Mouse (Mus musculus): ENCODE results near the gene Acot11. TPM values are rescaled to one million over a fixed set of nuclear protein-coding genes. Genes with fewer than 3 reads are reported as not detected.
"Not testable (repeated sequence)": the region's sequence is repeated elsewhere in the genome, so short reads cannot be mapped to it uniquely, and the experiment has no call there.

Gene Acot11
- total and polyA plus RNA-seq, 2 experiments from 2014 or later, result 1.8 to 7.0 TPM

DNA sequence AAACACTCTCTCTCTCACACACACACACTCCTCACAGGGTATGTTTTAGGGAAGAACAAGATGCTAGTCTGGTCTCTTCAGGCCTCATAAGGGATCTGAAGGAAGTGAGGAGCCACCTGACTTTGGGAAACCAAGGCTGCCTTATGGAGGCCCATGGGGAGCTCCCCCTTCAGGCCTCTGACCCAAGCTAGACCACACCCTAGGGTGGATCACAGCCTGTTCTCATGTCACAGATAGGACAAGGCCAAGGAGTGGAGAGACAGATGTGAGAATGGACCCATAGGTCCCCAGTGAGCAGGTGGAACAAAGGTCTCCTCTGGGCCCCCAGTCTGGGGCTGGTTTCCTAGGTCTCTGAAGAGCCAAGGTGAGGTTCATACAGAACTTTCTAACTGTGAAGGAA is 12.5 kb downstream of the Acot11 start:
- no peaks in the 10 kb centered on the region for H3K36me3 ChIP-seq (ENCODE audit: insufficient read depth, low read length)
- TF ChIP-seq CTCF (IDR thresholded peaks at IDR 0.05), result no peak
- H3K9ac ChIP-seq (replicated peaks; ENCODE audit: low read length, poor library complexity, severe bottlenecking), result no peak overlapping the region
- peak; percentile 23; the same call in 1 of the 2 replicates for ATAC-seq (ENCODE audit: low FRiP score)
- H3K4me2 ChIP-seq (ENCODE audit: low read depth, low read length, poor library complexity, severe bottlenecking), result no peak overlapping the region
- H3K27me3 ChIP-seq (ENCODE audit: insufficient read depth, low read length), result no peaks in the 10 kb centered on the region
- H3K4me3 ChIP-seq (ENCODE audit: low read depth, low read length), result no peak overlapping the region
- no peak overlapping the region for H3K27ac ChIP-seq (ENCODE audit: low read depth, low read length)
- no peak for DNase-seq (ENCODE audit: low spot score)
- no peaks in the 10 kb centered on the region for H3K4me1 ChIP-seq (ENCODE audit: insufficient read depth, low read length)
- H3K9me3 ChIP-seq (ENCODE audit: low read length), result no peaks in the 10 kb centered on the region

DNA sequence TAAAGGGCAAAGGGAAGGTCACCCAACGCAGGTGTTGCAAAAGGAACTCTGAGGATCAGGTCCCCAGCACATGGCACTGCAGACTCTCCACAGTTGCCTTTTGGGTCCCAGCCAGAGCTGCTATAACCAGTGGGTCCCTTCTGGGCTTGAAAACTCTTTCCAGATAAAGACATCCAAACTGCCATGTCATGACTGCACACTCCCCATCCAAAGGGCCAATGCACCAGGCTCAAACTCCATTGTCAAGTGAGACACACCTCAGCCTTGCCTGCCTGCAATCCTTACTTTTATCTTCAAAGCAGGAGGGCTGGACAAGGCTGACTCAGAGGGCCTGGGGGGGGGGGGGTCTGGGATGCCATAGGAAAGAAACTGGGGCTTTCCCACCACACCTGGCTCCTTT is 13.9 kb downstream of the Acot11 start:
- 89% methylated on average over 1 of the region's 1 CpGs for WGBS
- no peak overlapping the region for H3K9ac ChIP-seq (replicated peaks; ENCODE audit: low read length, poor library complexity, severe bottlenecking)
- no peak for TF ChIP-seq CTCF (IDR thresholded peaks at IDR 0.05)
- peaks cover 5% of the 10 kb centered on the region; the same call in 1 of the 2 replicates for H3K4me1 ChIP-seq (ENCODE audit: insufficient read depth, low read length)
- no peaks in the 10 kb centered on the region for H3K27me3 ChIP-seq (ENCODE audit: insufficient read depth, low read length)
- no peak overlapping the region for H3K4me3 ChIP-seq (ENCODE audit: low read depth, low read length)
- H3K4me2 ChIP-seq (ENCODE audit: low read depth, low read length, poor library complexity, severe bottlenecking), result no peak overlapping the region
- DNase-seq (ENCODE audit: low spot score) (no peak), ATAC-seq (ENCODE audit: low FRiP score) (no peak)
- no peaks in the 10 kb centered on the region for H3K36me3 ChIP-seq (ENCODE audit: insufficient read depth, low read length)
- no peaks in the 10 kb centered on the region for H3K9me3 ChIP-seq (ENCODE audit: low read length)
- H3K27ac ChIP-seq (ENCODE audit: low read depth, low read length), result no peak overlapping the region

DNA sequence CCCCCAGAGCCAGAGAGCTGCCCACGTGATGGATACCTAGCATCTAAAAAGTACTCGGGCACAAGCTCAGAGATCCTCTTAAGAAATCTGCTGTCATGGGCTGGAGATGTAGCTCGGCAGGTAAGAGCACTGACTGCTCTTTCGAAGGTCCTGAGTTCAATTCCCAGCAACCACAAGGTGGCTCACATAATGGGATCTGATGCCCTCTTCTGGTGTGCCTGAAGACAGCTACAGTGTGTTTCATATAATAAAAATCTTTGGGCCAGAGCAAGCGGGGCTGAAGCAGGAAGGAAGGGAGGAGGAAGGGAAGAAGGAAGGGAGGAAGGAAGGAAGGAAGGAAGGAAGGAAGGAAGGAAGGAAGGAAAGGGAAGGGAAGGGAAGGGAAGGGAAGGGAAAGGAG is 14.6 kb downstream of the Acot11 start:
- not testable (repeated sequence) for DNase-seq (ENCODE audit: low spot score); H3K27me3 ChIP-seq (ENCODE audit: insufficient read depth, low read length); H3K36me3 ChIP-seq (ENCODE audit: insufficient read depth, low read length); ATAC-seq (ENCODE audit: low FRiP score); H3K9ac ChIP-seq (replicated peaks; ENCODE audit: low read length, poor library complexity, severe bottlenecking); H3K4me2 ChIP-seq (ENCODE audit: low read depth, low read length, poor library complexity, severe bottlenecking); H3K4me3 ChIP-seq (ENCODE audit: low read depth, low read length); H3K27ac ChIP-seq (ENCODE audit: low read depth, low read length); H3K9me3 ChIP-seq (ENCODE audit: low read length)
- peaks cover 12% of the 10 kb centered on the region for H3K4me1 ChIP-seq (ENCODE audit: insufficient read depth, low read length)
- WGBS, result 77% methylated on average over 5 of the region's 5 CpGs
- peak; percentile 35 for TF ChIP-seq CTCF (IDR thresholded peaks at IDR 0.05)

DNA sequence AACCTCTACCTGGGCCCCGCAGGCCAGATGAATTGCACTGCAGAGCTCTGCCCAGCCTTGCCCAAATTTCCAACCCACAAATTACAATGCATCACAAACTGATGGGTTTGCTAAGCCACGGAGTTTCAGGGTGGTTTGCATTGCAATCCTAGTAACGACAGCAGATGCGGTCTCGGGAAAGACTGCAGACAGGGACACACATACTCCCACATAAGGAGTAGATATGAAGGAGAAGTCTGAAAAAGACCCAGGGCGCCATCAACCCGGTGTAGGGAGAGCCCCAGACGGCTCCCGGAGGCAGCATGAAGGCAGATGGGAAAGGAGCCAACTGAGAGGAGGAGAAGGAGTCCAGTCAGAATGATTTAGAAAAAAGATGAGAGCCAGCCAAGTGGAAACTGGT is 15.1 kb downstream of the Acot11 start:
- DNase-seq (ENCODE audit: low spot score) (no peak), ATAC-seq (ENCODE audit: low FRiP score) (no peak)
- Histone ChIP-seq H3K4me1 (ENCODE audit: insufficient read depth, low read length) (peaks cover 14% of the 10 kb centered on the region), H3K27ac (ENCODE audit: low read depth, low read length) (no peak overlapping the region), H3K4me3 (ENCODE audit: low read depth, low read length) (no peak overlapping the region), H3K9me3 (ENCODE audit: low read length) (no peaks in the 10 kb centered on the region), H3K4me2 (ENCODE audit: low read depth, low read length, poor library complexity, severe bottlenecking) (no peak overlapping the region), H3K9ac (replicated peaks; ENCODE audit: low read length, poor library complexity, severe bottlenecking) (no peak overlapping the region), H3K27me3 (ENCODE audit: insufficient read depth, low read length) (no peaks in the 10 kb centered on the region), H3K36me3 (ENCODE audit: insufficient read depth, low read length) (no peaks in the 10 kb centered on the region)
- 60% methylated on average over 9 of the region's 9 CpGs for WGBS
- TF ChIP-seq CTCF (IDR thresholded peaks at IDR 0.05), result no peak

DNA sequence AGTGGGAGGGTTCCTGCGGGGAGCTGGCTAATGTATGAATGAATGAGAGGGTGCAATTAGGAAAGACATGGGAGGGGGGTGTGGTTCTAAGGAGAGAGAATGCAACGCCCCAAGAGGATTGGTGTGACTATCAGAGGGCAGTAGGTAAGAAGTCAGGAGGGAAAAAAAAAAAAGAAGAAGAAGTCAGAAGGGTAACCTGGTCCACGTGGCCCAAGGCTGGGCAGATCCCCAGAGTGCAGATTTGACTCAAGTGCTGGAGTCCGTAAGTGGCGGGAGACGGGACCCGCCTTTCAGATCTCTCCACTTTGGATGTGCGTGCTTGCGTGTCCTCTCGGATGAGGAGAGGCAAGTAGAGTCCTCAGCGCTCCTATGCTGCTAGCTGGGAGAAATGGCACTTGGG is 16.2 kb downstream of the Acot11 start:
- peaks cover 14% of the 10 kb centered on the region for H3K4me1 ChIP-seq (ENCODE audit: insufficient read depth, low read length)
- no peak overlapping the region for H3K4me3 ChIP-seq (ENCODE audit: low read depth, low read length)
- DNase-seq (ENCODE audit: low spot score) (no peak), ATAC-seq (ENCODE audit: low FRiP score) (no peak)
- no peak overlapping the region for H3K9ac ChIP-seq (replicated peaks; ENCODE audit: low read length, poor library complexity, severe bottlenecking)
- 90% methylated on average over 11 of the region's 11 CpGs for WGBS
- no peak overlapping the region for H3K4me2 ChIP-seq (ENCODE audit: low read depth, low read length, poor library complexity, severe bottlenecking)
- no peak overlapping the region for H3K27ac ChIP-seq (ENCODE audit: low read depth, low read length)
- no peaks in the 10 kb centered on the region for H3K9me3 ChIP-seq (ENCODE audit: low read length)
- no peaks in the 10 kb centered on the region for H3K36me3 ChIP-seq (ENCODE audit: insufficient read depth, low read length)
- TF ChIP-seq CTCF (IDR thresholded peaks at IDR 0.05), result no peak
- H3K27me3 ChIP-seq (ENCODE audit: insufficient read depth, low read length), result no peaks in the 10 kb centered on the region

DNA sequence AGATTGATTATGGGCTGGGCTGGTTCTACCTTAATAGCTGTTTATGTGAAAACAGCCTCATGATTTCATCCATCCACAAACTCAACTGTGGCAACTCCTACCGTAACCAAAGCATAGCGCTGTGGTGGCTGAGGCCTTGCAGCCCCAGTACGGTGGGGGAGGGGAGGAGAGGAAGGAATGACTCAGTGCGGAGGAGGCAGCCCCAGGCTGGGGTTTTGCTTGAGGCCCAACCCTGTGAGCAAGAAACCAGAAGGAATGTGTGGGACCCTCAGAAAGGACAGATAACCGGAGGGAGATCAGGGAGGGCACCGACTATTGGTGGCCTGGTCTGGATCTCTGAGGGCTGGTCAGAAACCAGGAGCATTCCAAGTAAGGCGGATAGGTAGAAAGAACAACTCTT is 17.0 kb downstream of the Acot11 start:
- no peak for TF ChIP-seq CTCF (IDR thresholded peaks at IDR 0.05)
- peaks cover 14% of the 10 kb centered on the region for H3K4me1 ChIP-seq (ENCODE audit: insufficient read depth, low read length)
- no peaks in the 10 kb centered on the region for H3K27me3 ChIP-seq (ENCODE audit: insufficient read depth, low read length)
- ATAC-seq (ENCODE audit: low FRiP score) (no peak), DNase-seq (ENCODE audit: low spot score) (no peak)
- H3K9ac ChIP-seq (replicated peaks; ENCODE audit: low read length, poor library complexity, severe bottlenecking), result no peak overlapping the region
- no peak overlapping the region for H3K4me2 ChIP-seq (ENCODE audit: low read depth, low read length, poor library complexity, severe bottlenecking)
- no peak overlapping the region for H3K27ac ChIP-seq (ENCODE audit: low read depth, low read length)
- no peaks in the 10 kb centered on the region for H3K9me3 ChIP-seq (ENCODE audit: low read length)
- 70% methylated on average over 7 of the region's 7 CpGs for WGBS
- H3K36me3 ChIP-seq (ENCODE audit: insufficient read depth, low read length), result no peaks in the 10 kb centered on the region
- no peak overlapping the region for H3K4me3 ChIP-seq (ENCODE audit: low read depth, low read length)

Data from midbrain, postnatal 0 days (tissue).